Mouse (Mus musculus) embryonic facial prominence, embryonic 15.5 days (tissue): ENCODE data around the gene Atoh8. TPM values are rescaled to one million over a fixed set of nuclear protein-coding genes. Genes with fewer than 3 reads are reported as not detected.

Experiments
- ATAC-seq: fragments of 200-750 bp; cut with Nextera tagmentation; 2 replicates; pipeline ENCODE4 v1.8.0; 2017; ENCODE audit warnings: low read depth, moderate TSS enrichment; ENCODE audit not compliant: insufficient number of reproducible peaks, low FRiP score, low TSS enrichment
- H3K27ac ChIP-seq: fragments of 300-500 bp; sonication (generic); replicated peaks from 2 replicates; pipeline ENCODE4 v1.5.1; 2015; ENCODE audit warnings: mild to moderate bottlenecking, inconsistent platforms
- H3K27me3 ChIP-seq: fragments of 300-500 bp; sonication (generic); 2 replicates; pipeline ENCODE4 v1.6.1; 2015; ENCODE audit warnings: inconsistent platforms
- H3K36me3 ChIP-seq: fragments of 300-500 bp; sonication (generic); 2 replicates; pipeline ENCODE4 v1.6.1; 2015; ENCODE audit warnings: mild to moderate bottlenecking, inconsistent platforms
- H3K4me1 ChIP-seq: fragments of 300-500 bp; sonication (generic); 2 replicates; pipeline ENCODE4 v1.6.1; 2015; ENCODE audit warnings: inconsistent platforms
- H3K4me2 ChIP-seq: fragments of 300-500 bp; sonication (generic); replicated peaks from 2 replicates; pipeline ENCODE4 v1.6.1; 2015; ENCODE audit warnings: mild to moderate bottlenecking, inconsistent platforms
- H3K4me3 ChIP-seq: fragments of 300-500 bp; sonication (generic); replicated peaks from 2 replicates; pipeline ENCODE4 v1.5.1; 2015; ENCODE audit warnings: mild to moderate bottlenecking, inconsistent platforms
- H3K9ac ChIP-seq: fragments of 300-500 bp; sonication (generic); 2 replicates; pipeline ENCODE4 v1.6.1; 2015; ENCODE audit warnings: inconsistent platforms
- H3K9me3 ChIP-seq: fragments of 300-500 bp; sonication (generic); replicated peaks from 2 replicates; pipeline ENCODE4 v1.6.1; 2016; ENCODE audit warnings: inconsistent platforms
- WGBS: fragments of 180-500 bp; shearing (Covaris S2); methylation state at CpG from one replicate; pipeline ENCODE4 v1.1.7; 2015; 5-methylcytosine and 5-hydroxymethylcytosine counted together
- polyA plus RNA-seq: library from polyadenylated mRNA; unstranded; fragments of >200 nt; fragmentation: Nextera tagmentation; extraction: Ambion mirVana; gene quantifications from 2 replicates; pipeline ENCODE4 v1.2.1, GENCODE M21; 2015

Gene Atoh8
- polyA plus RNA-seq, 1 experiment from 2014 or later, result 18.0 TPM

- no peak for ATAC-seq
- no peak overlapping the region for H3K4me2 ChIP-seq
- H3K4me1 ChIP-seq, result peaks cover 55% of the 10 kb centered on the region
- peaks cover 8% of the 10 kb centered on the region; the same call in 1 of the 2 replicates for H3K36me3 ChIP-seq
- WGBS, result 80% methylated on average over 7 of the region's 7 CpGs
- no peaks in the 10 kb centered on the region for H3K9me3 ChIP-seq
- 0 out of 2 replicates have a peak, but pooled peaks cover 4% of the 10 kb centered on the region for H3K27me3 ChIP-seq
- no peak overlapping the region for H3K27ac ChIP-seq
- no peak overlapping the region for H3K4me3 ChIP-seq
- no peak overlapping the region for H3K9ac ChIP-seq
These were observed 24.6 kb downstream of the Atoh8 start for GRCm38 (mm10) chr6:72210823-72211222.

DNA sequence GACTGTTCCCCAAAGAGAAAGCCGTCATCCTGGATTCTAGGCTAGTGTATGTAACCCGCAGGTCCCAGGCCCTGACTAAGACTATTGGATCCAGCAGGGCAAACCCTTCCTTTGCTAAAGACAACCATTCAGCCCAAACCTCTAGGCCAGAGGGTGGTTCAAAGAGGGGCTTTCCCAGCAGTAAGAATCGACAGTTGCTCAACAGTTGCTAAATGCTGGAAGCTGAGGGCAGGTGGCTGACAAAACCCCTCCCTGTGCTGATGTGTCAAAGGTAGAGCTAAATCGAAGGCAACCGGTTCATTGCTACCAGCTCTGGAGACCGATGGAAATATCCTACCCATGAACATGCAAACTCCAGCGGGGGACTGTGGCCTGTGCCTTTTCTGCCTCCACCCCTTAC, 25.6 kb downstream of the Atoh8 start:
- ATAC-seq, result no peak
- H3K9me3 ChIP-seq, result no peaks in the 10 kb centered on the region
- H3K27ac ChIP-seq, result no peak overlapping the region
- no peak overlapping the region for H3K9ac ChIP-seq
- 0 out of 2 replicates have a peak, but pooled peaks cover 4% of the 10 kb centered on the region for H3K27me3 ChIP-seq
- H3K4me1 ChIP-seq, result peaks cover 51% of the 10 kb centered on the region
- H3K4me3 ChIP-seq, result no peak overlapping the region
- 84% methylated on average over 7 of the region's 7 CpGs for WGBS
- peaks cover 8% of the 10 kb centered on the region; the same call in 1 of the 2 replicates for H3K36me3 ChIP-seq
- no peak overlapping the region for H3K4me2 ChIP-seq

GRCm38 (mm10) chr6:72208406-72209045, 26.9 kb downstream of the Atoh8 start:
- Histone ChIP-seq H3K27ac (no peak overlapping the region), H3K4me1 (peaks cover 43% of the 10 kb centered on the region), H3K27me3 (0 out of 2 replicates have a peak, but pooled peaks cover 4% of the 10 kb centered on the region), H3K9ac (no peak overlapping the region), H3K4me3 (no peak overlapping the region), H3K9me3 (no peaks in the 10 kb centered on the region), H3K36me3 (peaks cover 8% of the 10 kb centered on the region; the same call in 1 of the 2 replicates), H3K4me2 (no peak overlapping the region)
- peak; percentile 18; the same call in 1 of the 2 replicates for ATAC-seq
- 73% methylated on average over 8 of the region's 8 CpGs for WGBS

GRCm38 (mm10) chr6:72206021-72206420, 29.4 kb downstream of the Atoh8 start:
- Histone ChIP-seq H3K36me3 (peaks cover 8% of the 10 kb centered on the region; the same call in 1 of the 2 replicates), H3K4me2 (no peak overlapping the region), H3K27me3 (no peaks in the 10 kb centered on the region), H3K4me3 (no peak overlapping the region), H3K27ac (no peak overlapping the region), H3K4me1 (peaks cover 51% of the 10 kb centered on the region), H3K9ac (no peak overlapping the region), H3K9me3 (no peaks in the 10 kb centered on the region)
- 59% methylated on average over 9 of the region's 9 CpGs for WGBS
- ATAC-seq, result no peak

GRCm38 (mm10) chr6:72204858-72205257, 30.5 kb downstream of the Atoh8 start:
- Histone ChIP-seq H3K27me3 (no peaks in the 10 kb centered on the region), H3K4me2 (no peak overlapping the region), H3K9ac (no peak overlapping the region), H3K27ac (no peak overlapping the region), H3K4me3 (no peak overlapping the region), H3K4me1 (peaks cover 54% of the 10 kb centered on the region), H3K36me3 (peaks cover 8% of the 10 kb centered on the region; the same call in 1 of the 2 replicates), H3K9me3 (no peaks in the 10 kb centered on the region)
- WGBS, result 51% methylated on average over 7 of the region's 7 CpGs
- ATAC-seq, result no peak

GRCm38 (mm10) chr6:72203279-72203678, 32.1 kb downstream of the Atoh8 start:
- Histone ChIP-seq H3K4me1 (peaks cover 45% of the 10 kb centered on the region), H3K9me3 (no peaks in the 10 kb centered on the region), H3K9ac (no peak overlapping the region), H3K4me3 (no peak overlapping the region), H3K36me3 (peaks cover 8% of the 10 kb centered on the region; the same call in 1 of the 2 replicates), H3K27ac (no peak overlapping the region), H3K27me3 (no peaks in the 10 kb centered on the region), H3K4me2 (no peak overlapping the region)
- no peak for ATAC-seq
- WGBS, result 64% methylated on average over 5 of the region's 5 CpGs

DNA sequence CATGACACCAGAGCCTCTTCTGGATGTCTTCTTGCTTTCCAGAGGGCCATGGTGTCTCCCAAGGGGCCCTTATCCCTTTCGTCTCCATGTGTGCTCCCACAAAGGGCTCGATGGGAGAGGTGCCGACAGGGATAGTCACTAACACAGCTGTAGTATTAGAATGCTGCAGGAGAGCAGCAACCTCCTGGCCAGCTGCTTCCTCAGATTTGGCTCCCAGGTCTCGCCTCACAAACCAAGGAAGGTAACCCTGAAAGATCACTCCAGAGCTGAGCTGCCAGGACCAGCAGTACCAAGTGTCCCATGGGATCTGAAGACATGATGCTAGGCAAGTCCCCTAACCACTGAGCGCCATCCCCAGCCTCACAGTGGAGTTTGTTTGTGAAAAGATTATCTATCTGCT, 32.6 kb downstream of the Atoh8 start:
- Histone ChIP-seq H3K36me3 (peaks cover 8% of the 10 kb centered on the region; the same call in 1 of the 2 replicates), H3K27ac (no peak overlapping the region), H3K4me2 (no peak overlapping the region), H3K27me3 (no peaks in the 10 kb centered on the region), H3K4me3 (no peak overlapping the region), H3K4me1 (peaks cover 40% of the 10 kb centered on the region), H3K9ac (no peak overlapping the region), H3K9me3 (no peaks in the 10 kb centered on the region)
- 69% methylated on average over 5 of the region's 5 CpGs for WGBS
- no peak for ATAC-seq

GRCm38 (mm10) chr6:72200595-72201256, 34.7 kb downstream of the Atoh8 start:
- H3K4me3 ChIP-seq, result no peak overlapping the region
- H3K27me3 ChIP-seq, result no peaks in the 10 kb centered on the region
- 50% methylated on average over 11 of the region's 11 CpGs for WGBS
- H3K36me3 ChIP-seq, result no peaks in the 10 kb centered on the region
- no peak overlapping the region for H3K4me2 ChIP-seq
- no peaks in the 10 kb centered on the region for H3K9me3 ChIP-seq
- ATAC-seq, result no peak
- no peak overlapping the region; the same call in 1 of the 2 replicates for H3K27ac ChIP-seq
- H3K9ac ChIP-seq, result no peak overlapping the region
- H3K4me1 ChIP-seq, result peaks cover 31% of the 10 kb centered on the region

GRCm38 (mm10) chr6:72197515-72197914, 37.9 kb downstream of the Atoh8 start:
- Histone ChIP-seq H3K27ac (no peak overlapping the region), H3K36me3 (no peaks in the 10 kb centered on the region), H3K4me1 (peaks cover 14% of the 10 kb centered on the region), H3K4me2 (no peak overlapping the region), H3K4me3 (no peak overlapping the region), H3K27me3 (no peaks in the 10 kb centered on the region), H3K9ac (no peak overlapping the region), H3K9me3 (no peaks in the 10 kb centered on the region)
- no peak for ATAC-seq

- ATAC-seq, result no peak
- Histone ChIP-seq H3K4me3 (no peak overlapping the region), H3K27me3 (no peaks in the 10 kb centered on the region), H3K4me2 (no peak overlapping the region), H3K9me3 (no peaks in the 10 kb centered on the region), H3K36me3 (no peaks in the 10 kb centered on the region), H3K27ac (peak overlapping the region; percentile 3; the same call in 1 of the 2 replicates), H3K4me1 (peaks cover 13% of the 10 kb centered on the region), H3K9ac (no peak overlapping the region)
- WGBS, result 43% methylated on average over 3 of the region's 3 CpGs
These were observed 38.7 kb downstream of the Atoh8 start for GRCm38 (mm10) chr6:72196660-72197059.

- H3K9ac ChIP-seq, result no peak overlapping the region
- H3K27me3 ChIP-seq, result 0 out of 2 replicates have a peak, but pooled peaks cover 4% of the 10 kb centered on the region
- no peak overlapping the region for H3K4me2 ChIP-seq
- peaks cover 31% of the 10 kb centered on the region for H3K4me1 ChIP-seq
- H3K36me3 ChIP-seq, result no peaks in the 10 kb centered on the region
- H3K27ac ChIP-seq, result no peak overlapping the region
- ATAC-seq, result no peak
- no peaks in the 10 kb centered on the region for H3K9me3 ChIP-seq
- no peak overlapping the region for H3K4me3 ChIP-seq
- 51% methylated on average over 5 of the region's 5 CpGs for WGBS
These were observed 44.8 kb downstream of the Atoh8 start for GRCm38 (mm10) chr6:72190577-72190976.
